Mouse (Mus musculus) thymus, postnatal 4 days (tissue): Measurements from ENCODE around the gene Myom3.

Source experiments
- DNase-seq: peaks from one replicate; pipeline ENCODE4 v3.0.0; 2021

Myom3 gene

GRCm38 (mm10) chr4:135761569-135761968 lies 2.1 kb downstream of the Myom3 start:
- DNase-seq = no peak

GRCm38 (mm10) chr4:135762251-135762906 lies 2.9 kb downstream of the Myom3 start:
- DNase-seq = peak; percentile 81

- DNase-seq = no peak
These were observed 5.2 kb downstream of the Myom3 start for GRCm38 (mm10) chr4:135764700-135765099.

- no peak for DNase-seq
These were observed 6.2 kb downstream of the Myom3 start for GRCm38 (mm10) chr4:135765707-135766106.

- no peak for DNase-seq
These were observed 7.5 kb downstream of the Myom3 start for GRCm38 (mm10) chr4:135766976-135767375.

GRCm38 (mm10) chr4:135768572-135769526 lies 9.3 kb downstream of the Myom3 start:
- peak; percentile 54 for DNase-seq

- DNase-seq = no peak
These were observed 11.2 kb downstream of the Myom3 start for GRCm38 (mm10) chr4:135770611-135771305.

GRCm38 (mm10) chr4:135771592-135771991 lies 12.1 kb downstream of the Myom3 start:
- no peak for DNase-seq

GRCm38 (mm10) chr4:135772671-135773070 lies 13.2 kb downstream of the Myom3 start:
- DNase-seq = no peak

GRCm38 (mm10) chr4:135774496-135774895 lies 15.0 kb downstream of the Myom3 start:
- DNase-seq = no peak

GRCm38 (mm10) chr4:135776850-135777249 lies 17.3 kb downstream of the Myom3 start:
- no peak for DNase-seq

GRCm38 (mm10) chr4:135779661-135780060 lies 20.1 kb downstream of the Myom3 start:
- no peak for DNase-seq

GRCm38 (mm10) chr4:135780255-135780654 lies 20.7 kb downstream of the Myom3 start:
- no peak for DNase-seq

- no peak for DNase-seq
These were observed 21.8 kb downstream of the Myom3 start for GRCm38 (mm10) chr4:135781304-135781703.

GRCm38 (mm10) chr4:135786581-135786980 lies 27.1 kb downstream of the Myom3 start:
- no peak for DNase-seq

- DNase-seq = no peak
These were observed 27.8 kb downstream of the Myom3 start for GRCm38 (mm10) chr4:135787271-135787670.

GRCm38 (mm10) chr4:135789135-135789534 lies 29.6 kb downstream of the Myom3 start:
- DNase-seq = no peak

- no peak for DNase-seq
These were observed 33.3 kb downstream of the Myom3 start for GRCm38 (mm10) chr4:135792821-135793220.

- DNase-seq = peak; percentile 33
These were observed 38.4 kb downstream of the Myom3 start for GRCm38 (mm10) chr4:135797931-135798330.

GRCm38 (mm10) chr4:135801543-135801942 lies 42.0 kb downstream of the Myom3 start:
- DNase-seq = peak; percentile 90

GRCm38 (mm10) chr4:135803299-135803698 lies 43.8 kb downstream of the Myom3 start:
- peak; percentile 69 for DNase-seq

- no peak for DNase-seq
These were observed 44.7 kb downstream of the Myom3 start for GRCm38 (mm10) chr4:135804169-135804568.

- no peak for DNase-seq
These were observed 55.4 kb downstream of the Myom3 start for GRCm38 (mm10) chr4:135814896-135815295.
